Mouse (Mus musculus) thymus, postnatal 4 days (tissue): ENCODE data around the gene Smim14.

Source experiments
- DNase-seq: peaks from one replicate; pipeline ENCODE4 v3.0.0; 2021

Gene Smim14

GRCm38 (mm10) chr5:65457846-65458245, 79.1 kb downstream of the Smim14 start:
- DNase-seq = no peak

GRCm38 (mm10) chr5:65457086-65457827, 79.7 kb downstream of the Smim14 start:
- no peak for DNase-seq

GRCm38 (mm10) chr5:65454771-65455170, 82.2 kb downstream of the Smim14 start:
- no peak for DNase-seq

- DNase-seq = no peak
Observed at GRCm38 (mm10) chr5:65448941-65449340, 88.0 kb downstream of the Smim14 start.

- DNase-seq = no peak
Observed at GRCm38 (mm10) chr5:65447826-65448225, 89.2 kb downstream of the Smim14 start.

GRCm38 (mm10) chr5:65446756-65447155, 90.2 kb downstream of the Smim14 start:
- no peak for DNase-seq

- DNase-seq = no peak
Observed at GRCm38 (mm10) chr5:65444981-65445380, 92.0 kb downstream of the Smim14 start.

GRCm38 (mm10) chr5:65438041-65438440, 98.9 kb downstream of the Smim14 start:
- DNase-seq = no peak

- DNase-seq = peak; percentile 96
Observed at GRCm38 (mm10) chr5:65435806-65436561, 101.0 kb downstream of the Smim14 start, which contains the start of gene Ugdh. Ugdh (minus strand) TSS chr5:65435949.

- peak; percentile 67 for DNase-seq
Observed at GRCm38 (mm10) chr5:65435363-65435805, 101.6 kb downstream of the Smim14 start.

- DNase-seq = no peak
Observed at GRCm38 (mm10) chr5:65434471-65435362, 102.3 kb downstream of the Smim14 start.

GRCm38 (mm10) chr5:65429441-65429840, 107.5 kb downstream of the Smim14 start:
- no peak for DNase-seq

GRCm38 (mm10) chr5:65428321-65428720, 108.7 kb downstream of the Smim14 start:
- DNase-seq = no peak

GRCm38 (mm10) chr5:65425251-65425650, 111.7 kb downstream of the Smim14 start:
- no peak for DNase-seq

- DNase-seq = no peak
Observed at GRCm38 (mm10) chr5:65424215-65424614, 112.8 kb downstream of the Smim14 start.

- no peak for DNase-seq
Observed at GRCm38 (mm10) chr5:65422803-65423202, 114.2 kb downstream of the Smim14 start.

GRCm38 (mm10) chr5:65420822-65421221, 116.2 kb downstream of the Smim14 start:
- DNase-seq = no peak

- DNase-seq = no peak
Observed at GRCm38 (mm10) chr5:65419136-65419535, 117.8 kb downstream of the Smim14 start.

GRCm38 (mm10) chr5:65415653-65416458, 121.1 kb downstream of the Smim14 start:
- no peak for DNase-seq

GRCm38 (mm10) chr5:65407989-65408388, 129.0 kb downstream of the Smim14 start:
- DNase-seq = no peak

GRCm38 (mm10) chr5:65401251-65401994, 135.6 kb downstream of the Smim14 start:
- DNase-seq = peak; percentile 82
